Mouse (Mus musculus) T-cell, adult 66 days (primary cell): ENCODE data around the gene Xirp1. TPM values are rescaled to one million over a fixed set of nuclear protein-coding genes. Genes with fewer than 3 reads are reported as not detected.

Experiments used
- total RNA-seq, 2 experiments: library from RNA; stranded (reverse); gene quantifications; 3 replicates in 1 of 2; 4 replicates in 1 of 2; pipeline ENCODE4 v1.2.4; 2023

Xirp1 gene
- total RNA-seq: not detected

GRCm38 (mm10) chr9:120023086-120023811 is at the start of gene Xirp1:
Gene Xirp1 (minus strand): TSS chr9:120023598.

DNA sequence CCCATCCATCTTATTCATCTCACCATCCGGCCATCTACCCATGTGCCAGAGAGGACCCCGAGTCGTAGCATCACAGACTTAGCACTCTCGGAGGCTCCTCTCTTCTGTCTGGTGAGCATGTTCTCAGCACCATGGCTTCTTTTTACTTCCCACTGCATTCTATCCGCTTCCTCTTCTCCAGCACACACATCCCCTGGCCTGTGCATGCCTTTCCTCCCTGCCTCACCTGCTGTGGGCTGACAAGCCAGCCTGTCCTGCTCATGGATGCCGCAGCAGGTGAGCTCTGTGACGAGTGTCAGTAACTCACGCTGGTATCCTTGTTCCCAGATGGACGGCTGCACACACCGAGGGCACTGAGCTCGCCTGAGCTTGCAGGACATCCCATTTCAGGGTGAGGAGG is 46.4 kb upstream of the Xirp1 start, which contains the start of gene Cx3cr1:
Gene Cx3cr1, minus strand, starts transcription at position 101 of the 400 bp plus-strand sequence.

DNA sequence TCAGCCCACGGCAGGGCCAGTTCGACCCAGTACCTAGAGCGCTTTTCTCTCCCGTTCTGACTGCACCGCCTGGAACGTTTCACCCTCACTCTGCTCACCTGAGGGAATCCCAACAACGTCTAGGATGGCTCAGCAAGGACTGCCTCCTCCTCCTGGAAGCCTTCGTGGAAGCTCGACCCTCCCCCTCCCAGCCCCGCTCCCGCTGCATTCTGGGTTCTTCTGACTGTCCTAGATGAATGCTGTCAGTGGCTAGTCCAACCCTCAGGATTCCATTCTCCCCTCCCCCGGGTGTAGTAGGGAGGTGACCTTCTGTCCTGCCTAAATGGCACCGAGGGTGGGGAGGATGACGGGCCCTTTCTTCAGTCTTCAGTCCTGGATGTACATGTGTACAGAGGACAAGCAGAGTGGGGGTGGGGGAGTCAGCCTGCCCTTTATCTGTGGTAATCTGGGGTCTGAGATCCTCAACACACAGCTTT is 38.8 kb downstream of the Xirp1 start, which contains the start of gene Csrnp1:
Gene Csrnp1, minus strand, starts transcription at position 123 of the 476 bp plus-strand sequence.

Other genes starting within 250 kb of the Xirp1 start
- not detected for gene Scn11a, start 198.1 kb downstream of the Xirp1 start, total RNA-seq
- gene Wdr48, start 128.7 kb downstream of the Xirp1 start, total RNA-seq: 10 to 100 TPM; 62.6 to 69.9 TPM
- 1 to 10 TPM; 2.4 to 7.0 TPM for gene Gorasp1, start 86.0 kb downstream of the Xirp1 start, total RNA-seq
- gene Ttc21a, start 86.0 kb downstream of the Xirp1 start, total RNA-seq: not detected
- 100 to 1,000 TPM; 117 to 127 TPM for gene Csrnp1, start 38.9 kb downstream of the Xirp1 start, total RNA-seq
- 1 to 10 TPM; 1.4 to 1.5 TPM for gene Cx3cr1, start 46.3 kb upstream of the Xirp1 start, total RNA-seq
- 1 to 10 TPM; 1.7 to 3.8 TPM for gene Ccr8, start 68.5 kb upstream of the Xirp1 start, total RNA-seq
- gene Slc25a38, start 86.8 kb upstream of the Xirp1 start, total RNA-seq: 10 to 100 TPM; 23.5 to 28.7 TPM
- 1,000 to 10,000 TPM; 3,064 to 3,199 TPM for gene Rpsa, start 104.1 kb upstream of the Xirp1 start, total RNA-seq
- not detected for gene Mobp, start 126.1 kb upstream of the Xirp1 start, total RNA-seq